Mouse (Mus musculus) c-Kit-positive CD71-positive TER-119-positive erythroid progenitor cells, embryonic 14.5 days (primary cell): ENCODE data around the gene Gm128.

Experiments used
- DNase-seq: peaks from one replicate; pipeline ENCODE4 v3.0.0-alpha.2; 2013; ENCODE audit warnings: low spot score

Gm128 gene

GRCm38 (mm10) chr3:95194721-95195135 lies 46.7 kb downstream of the Gm128 start:
- DNase-seq, result no peak
